Mouse (Mus musculus): ENCODE measurements around the gene Psmg1.
"Not testable (repeated sequence)": the region's sequence is repeated elsewhere in the genome, so short reads cannot be mapped to it uniquely, and the experiment has no call there.

The Psmg1 gene

DNA sequence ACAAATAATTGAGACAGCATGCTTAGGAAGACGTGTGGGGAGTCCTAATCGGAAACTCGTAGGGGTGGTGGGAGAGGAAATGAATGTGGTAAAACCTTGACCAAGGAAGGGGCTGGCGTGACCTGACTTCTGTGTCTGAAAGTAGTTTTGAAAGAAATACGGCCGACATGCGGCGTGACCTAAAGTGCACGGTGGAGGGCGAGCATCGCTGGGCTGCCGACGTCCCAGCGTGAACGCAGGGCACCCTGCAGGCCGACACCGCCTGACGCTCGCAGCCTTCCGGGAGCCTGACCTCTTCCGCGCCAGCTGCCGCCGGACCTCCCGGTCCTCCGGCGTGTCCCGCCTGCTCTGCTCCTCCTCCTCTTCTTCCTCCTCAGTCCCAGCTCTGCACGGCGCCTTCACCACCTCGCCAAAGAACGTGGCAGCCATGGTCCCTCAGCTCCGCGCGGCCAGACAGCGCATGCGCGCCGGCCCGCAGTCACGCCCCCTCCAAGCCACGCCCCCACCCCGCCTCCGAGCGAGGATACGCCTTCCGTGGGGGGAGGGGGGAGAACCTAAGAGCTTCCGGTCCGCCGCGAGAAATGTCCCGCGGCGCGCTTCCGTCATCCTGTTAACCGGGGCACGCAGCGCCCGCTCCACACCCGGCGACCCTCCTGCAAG is at the start of gene Psmg1:
Gene Psmg1, minus strand, starts transcription at position 499 of the 660 bp plus-strand sequence.
- DNase-seq, result peak; percentile 96 to 99

DNA sequence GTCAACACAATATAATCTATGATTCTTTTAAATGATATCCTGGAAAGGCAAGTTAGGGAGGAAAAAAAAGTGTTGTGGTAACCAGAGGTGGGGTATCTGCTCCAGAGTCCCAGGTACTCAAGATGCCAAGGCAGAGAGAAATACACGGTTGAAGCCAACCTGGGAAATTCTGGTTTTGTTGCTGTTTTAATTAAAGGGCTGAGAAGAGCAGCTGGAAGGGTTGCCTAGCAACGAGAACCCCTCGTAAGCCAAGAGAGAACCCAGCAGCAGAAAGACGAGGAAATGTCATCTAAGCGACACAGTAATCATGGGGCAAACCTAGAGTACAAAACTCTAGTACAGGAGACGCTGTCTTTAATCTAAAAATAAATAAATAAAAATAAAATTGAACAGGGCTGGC is 48.8 kb upstream of the Psmg1 start:
- no peak for DNase-seq

DNA sequence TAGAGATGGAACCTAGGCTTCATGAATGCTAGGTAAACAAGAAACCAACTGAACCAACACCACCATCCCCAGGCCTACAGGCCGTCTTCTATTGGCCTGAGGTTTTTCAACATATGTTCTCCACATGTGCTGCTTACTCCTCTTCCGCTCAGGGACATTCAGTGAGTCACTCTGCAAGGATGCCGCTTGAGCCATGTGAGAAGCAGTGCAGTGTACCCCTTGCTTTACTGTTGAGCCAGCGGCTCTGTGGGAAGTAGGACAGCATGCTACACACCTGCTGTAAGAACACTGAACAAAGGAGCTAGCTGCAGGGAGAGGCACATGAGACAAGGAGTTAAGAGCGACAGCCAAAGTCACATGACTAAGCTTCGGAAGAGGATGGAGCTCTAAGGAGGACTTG is 43.7 kb upstream of the Psmg1 start:
- no peak for DNase-seq

DNA sequence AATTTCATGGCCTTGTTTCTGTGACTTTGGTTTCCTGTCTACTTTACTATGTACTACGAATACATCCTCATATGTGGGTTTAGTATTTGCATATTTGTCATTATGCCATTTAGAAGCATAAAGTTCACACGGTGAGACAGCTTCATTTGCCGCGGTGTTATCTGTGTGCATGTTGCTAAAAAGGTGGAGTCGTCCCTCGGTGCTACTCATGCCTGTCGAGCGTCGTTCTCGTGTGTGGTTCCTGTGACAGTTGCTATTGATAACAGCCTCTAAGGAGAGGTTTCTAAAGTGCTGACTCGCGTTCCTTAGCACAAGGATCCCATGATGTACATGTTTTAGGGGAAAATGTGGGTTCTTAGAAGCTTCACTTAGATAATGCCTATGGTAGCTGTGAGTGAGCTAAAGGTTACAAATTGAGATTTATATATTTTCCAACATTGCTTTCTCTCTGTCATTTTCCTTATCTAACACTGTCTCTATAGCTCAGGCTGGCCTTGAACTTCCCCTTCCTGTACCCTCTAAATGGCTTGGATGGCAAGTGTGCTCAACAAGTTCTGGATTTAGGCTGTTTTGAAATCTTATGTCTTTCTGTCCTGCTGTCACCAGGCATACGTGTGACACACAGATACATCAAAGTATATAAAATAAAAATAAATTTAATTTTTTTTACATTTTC is 41.7 kb upstream of the Psmg1 start:
- DNase-seq, result no peak

GRCm38 (mm10) chr16:96030476-96031102 is 39.8 kb upstream of the Psmg1 start:
- DNase-seq, result peak in 1 of 2 experiments; percentile 7

DNA sequence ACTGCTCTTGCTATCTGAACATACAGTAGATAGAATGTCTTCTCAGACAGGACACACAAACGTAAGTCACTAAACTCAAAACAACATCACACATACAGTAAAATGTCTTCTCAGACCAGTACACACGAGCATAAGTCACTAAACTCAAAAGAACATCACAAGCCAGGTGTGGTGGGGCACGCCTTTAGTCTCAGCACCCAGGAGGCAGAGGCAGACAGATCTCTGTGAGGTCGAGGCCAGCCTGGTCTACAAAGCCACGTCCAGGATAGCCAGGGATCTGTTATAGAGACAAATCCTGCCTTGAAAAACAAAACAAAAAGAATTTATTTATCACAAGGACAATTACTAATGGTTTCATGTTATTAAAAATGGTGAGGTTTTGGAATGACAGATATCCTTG is 35.5 kb upstream of the Psmg1 start:
- DNase-seq, result no peak

- no peak for DNase-seq
These were observed 34.5 kb upstream of the Psmg1 start for GRCm38 (mm10) chr16:96025244-96025643.

- DNase-seq, result no peak
These were observed 30.3 kb upstream of the Psmg1 start for GRCm38 (mm10) chr16:96021045-96021444.

- not testable (repeated sequence) for DNase-seq
These were observed 18.4 kb upstream of the Psmg1 start for GRCm38 (mm10) chr16:96009124-96009523.

- not testable (repeated sequence) for DNase-seq
These were observed 13.5 kb upstream of the Psmg1 start for GRCm38 (mm10) chr16:96004278-96004677.

DNA sequence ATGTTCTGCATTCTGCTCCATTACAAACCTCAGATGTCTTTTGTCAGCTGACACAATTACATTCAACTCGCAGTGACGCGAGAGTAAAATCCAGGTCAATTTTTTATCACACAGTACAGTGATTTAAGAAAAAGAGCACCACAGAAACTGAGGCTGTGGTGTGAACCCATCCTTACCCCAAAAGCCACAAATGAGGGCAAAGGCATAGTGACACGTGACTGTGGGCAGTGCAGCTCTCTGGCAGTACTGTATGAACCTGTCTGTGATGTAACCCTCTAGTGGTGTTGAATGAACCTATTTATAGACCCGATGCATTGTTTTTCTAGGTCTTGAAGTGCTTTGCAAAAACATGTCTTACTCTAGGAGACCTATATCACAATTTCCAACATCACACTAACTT is 8.5 kb upstream of the Psmg1 start:
- no peak for DNase-seq

DNA sequence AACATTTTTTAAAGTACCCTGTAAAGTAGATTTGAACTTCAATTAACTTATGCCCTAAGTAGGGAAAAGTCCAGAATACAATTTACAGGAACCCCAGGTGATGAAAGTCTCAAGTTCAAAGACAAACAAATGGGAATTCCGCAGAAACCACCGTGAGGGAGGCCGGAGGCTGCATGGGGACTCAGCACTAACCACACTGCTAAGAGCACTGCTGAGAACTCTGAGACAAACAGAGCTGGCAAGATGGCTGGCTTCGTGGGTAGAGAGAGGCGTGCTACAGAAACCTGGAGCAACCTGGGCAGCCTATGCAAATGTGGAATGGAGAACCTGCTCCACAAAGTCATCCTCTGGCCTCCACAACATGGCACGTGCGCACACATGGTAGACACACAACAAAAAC is 5.4 kb upstream of the Psmg1 start:
- no peak for DNase-seq

DNA sequence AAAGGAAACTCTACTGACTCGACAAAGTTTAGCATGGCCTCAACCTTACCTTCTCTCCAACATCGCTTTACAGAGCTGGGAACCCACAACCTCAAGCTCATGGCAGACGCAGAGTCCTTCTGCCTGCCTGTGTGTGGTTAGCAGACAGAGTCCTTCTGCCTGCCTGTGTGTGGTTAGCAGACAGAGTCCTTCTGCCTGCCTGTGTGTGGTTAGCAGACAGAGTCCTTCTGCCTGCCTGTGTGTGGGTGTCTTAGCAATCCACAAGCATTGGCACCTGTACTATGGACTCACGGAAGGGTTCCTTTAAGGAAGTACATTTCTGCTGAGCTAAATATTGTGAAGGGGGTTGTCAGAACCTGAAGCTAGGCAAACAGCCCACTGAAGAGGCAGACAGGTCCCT is 3.8 kb upstream of the Psmg1 start:
- not testable (repeated sequence) for DNase-seq

DNA sequence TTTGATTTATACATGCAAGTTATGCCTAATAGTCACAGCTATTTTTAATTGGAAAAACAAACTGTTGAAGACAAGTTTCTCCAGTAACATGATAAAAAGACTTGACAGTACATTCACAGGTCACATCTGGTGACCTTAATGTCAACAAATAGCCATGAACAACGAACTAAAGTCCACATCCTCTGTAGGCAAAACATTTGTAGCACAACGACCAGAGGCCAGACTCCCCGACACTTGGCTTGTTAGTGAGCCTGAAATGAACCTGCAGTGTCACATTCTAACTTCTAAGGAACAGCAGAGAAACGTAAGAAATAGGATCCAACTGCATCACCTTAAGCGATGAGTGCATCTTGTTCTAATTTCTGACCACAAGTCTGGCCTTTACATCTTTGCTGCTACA is 1.8 kb upstream of the Psmg1 start:
- no peak for DNase-seq

DNA sequence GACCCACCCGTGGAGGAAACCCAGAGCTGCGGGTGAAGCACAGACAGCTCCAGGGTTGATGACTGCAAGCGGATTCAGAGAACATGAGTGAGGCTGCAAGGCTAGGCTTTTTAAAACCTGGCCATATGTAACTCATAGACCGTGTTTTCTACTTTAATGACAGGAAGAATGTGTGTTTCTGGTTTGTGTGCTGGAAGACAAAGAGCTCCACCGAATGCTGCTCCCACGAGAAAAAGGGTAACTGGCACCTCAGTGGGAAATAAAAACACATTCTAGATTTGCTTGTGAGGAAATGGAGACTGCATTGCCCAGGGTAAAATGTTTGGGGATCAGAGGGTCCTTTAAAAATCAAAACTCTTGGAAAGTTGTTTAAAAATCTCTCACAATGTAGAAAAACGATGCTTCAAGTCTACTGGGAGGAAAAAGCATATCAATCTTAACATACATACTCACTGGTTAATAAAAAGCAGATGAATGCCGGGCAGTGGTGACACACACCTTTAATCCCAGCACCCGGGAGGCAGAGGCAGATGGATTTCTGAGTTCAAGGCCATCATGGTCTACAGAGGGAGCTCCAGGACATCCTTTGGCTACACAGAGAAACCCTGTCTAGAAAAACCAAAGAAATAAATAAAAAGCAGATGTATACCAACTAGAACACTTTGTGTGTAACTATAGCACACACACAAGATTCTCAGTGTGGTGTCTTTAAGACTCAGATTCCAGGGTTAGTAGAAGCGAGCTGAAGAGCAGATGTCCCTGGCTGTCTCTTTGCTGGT is 551 bp upstream of the Psmg1 start:
- no peak for DNase-seq

DNA sequence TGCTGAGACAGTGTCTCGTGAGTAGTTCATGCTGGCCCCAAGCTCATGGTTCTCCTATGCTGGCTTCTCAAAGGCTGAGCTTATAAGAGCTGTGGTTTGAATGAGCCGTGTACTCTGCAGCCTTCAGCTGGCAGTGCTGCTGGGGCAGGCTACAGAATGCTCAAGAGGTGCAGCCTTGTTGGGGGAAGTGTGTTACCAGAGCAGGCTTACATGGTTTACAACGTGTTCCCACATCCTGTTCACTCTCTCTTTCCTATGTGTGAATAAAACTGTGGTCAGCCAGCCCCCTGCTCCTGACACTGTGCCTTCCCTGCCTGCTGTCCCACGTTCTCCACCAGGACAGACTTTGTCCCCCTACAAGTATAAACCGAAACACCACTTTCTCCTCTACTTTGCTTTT is 5.8 kb downstream of the Psmg1 start:
- no peak for DNase-seq

DNA sequence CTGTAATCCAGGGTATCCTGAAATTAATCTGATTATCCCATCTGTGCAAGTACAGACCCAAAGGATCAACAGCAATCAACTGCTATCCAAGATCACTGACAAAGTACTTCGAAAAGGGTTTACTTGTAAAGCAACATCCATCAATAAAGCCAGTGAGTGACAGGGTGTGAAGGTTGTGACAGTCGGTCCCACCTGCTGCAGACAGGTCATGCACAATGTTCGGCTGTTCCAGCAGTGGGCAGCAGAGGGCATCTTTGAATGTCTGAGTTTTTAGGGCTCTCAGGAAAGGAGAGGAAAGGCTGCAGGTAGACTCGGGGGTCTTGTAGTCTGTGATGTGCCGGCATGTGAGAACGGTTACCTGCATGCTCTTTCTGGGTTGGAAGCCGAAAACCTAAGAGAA is 7.2 kb downstream of the Psmg1 start:
- no peak for DNase-seq

GRCm38 (mm10) chr16:95970841-95971240 is 19.9 kb downstream of the Psmg1 start:
- DNase-seq, result no peak

DNA sequence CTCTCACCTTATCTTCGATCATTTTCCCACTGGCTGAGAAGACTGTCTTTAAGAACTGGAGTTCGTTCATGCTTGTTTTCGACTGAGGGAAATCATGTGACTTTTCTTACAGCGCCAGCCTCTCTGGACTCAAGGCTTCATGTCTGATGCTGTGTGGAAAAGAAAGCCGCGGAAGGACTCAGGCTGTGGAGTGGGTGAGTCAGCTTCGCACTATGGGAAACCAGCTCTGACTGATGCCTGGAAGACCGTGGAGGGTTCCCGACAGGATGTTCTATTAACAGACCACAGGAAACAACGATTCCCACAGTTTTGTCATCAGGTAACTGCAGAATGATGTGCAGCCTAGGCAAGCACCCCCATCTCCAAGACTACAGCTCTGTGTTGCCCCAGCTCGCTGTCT is 23.3 kb downstream of the Psmg1 start:
- no peak for DNase-seq

DNA sequence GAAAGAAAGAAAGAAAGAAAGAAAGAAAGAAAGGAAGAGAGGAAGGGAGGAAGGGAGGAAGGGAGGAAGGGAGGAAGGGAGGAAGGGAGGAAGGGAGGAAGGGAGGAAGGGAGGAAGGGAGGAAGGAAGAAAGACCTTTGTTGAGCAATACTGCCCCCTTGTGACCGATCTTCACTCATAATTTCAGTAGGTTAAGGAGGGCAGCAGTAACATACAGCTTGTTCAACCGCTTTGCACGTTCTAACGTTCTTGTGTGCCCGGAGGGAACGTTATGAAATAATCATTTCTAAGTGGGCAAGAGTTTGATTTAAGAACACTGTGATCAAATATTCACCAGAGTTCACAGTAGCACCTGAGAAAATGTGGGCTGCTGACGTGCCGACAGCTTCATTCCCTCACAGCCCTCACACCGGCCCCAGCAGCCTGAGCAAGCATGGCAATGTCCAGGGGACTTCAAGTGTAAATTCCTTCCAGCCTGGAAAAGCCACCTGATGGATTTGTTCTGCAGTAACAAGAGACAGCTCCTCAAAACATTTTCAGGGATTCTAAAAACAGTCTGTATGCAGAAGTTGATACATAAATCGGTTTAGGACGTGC is 26.2 kb downstream of the Psmg1 start:
- peak; percentile 16 to 41 for DNase-seq

DNA sequence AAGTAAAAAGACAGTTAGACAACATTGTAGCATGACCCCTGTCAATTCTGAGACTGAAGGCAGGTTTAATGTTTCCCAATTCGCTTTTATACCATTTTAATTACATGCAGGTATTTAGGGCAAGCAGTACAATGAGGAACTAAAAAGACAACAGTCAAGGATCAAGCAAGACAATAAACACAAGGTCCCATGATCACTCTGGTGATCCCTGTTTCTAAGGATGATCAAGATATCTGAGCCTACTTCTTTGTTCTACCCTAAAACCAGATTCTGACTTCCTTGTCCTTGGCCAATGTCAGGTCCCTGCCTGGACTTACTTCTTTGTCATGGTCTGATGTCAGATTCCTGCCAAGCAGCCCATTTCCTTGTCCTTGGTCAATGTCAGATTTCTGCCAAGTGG is 29.3 kb downstream of the Psmg1 start:
- not testable (repeated sequence) for DNase-seq

- not testable (repeated sequence) for DNase-seq
These were observed 30.1 kb downstream of the Psmg1 start for GRCm38 (mm10) chr16:95960689-95961088.

GRCm38 (mm10) chr16:95958080-95958479 is 32.7 kb downstream of the Psmg1 start:
- no peak for DNase-seq

Data from lung, postnatal 4 days (tissue).